Mouse (Mus musculus): ENCODE measurements at regions not wholly inside any gene's neighbourhood (a gene's known extent, or its start where the extent isn't known, plus 50 kb on each side); places are given as distances from the start of the nearest gene placed in this dataset.

DNA sequence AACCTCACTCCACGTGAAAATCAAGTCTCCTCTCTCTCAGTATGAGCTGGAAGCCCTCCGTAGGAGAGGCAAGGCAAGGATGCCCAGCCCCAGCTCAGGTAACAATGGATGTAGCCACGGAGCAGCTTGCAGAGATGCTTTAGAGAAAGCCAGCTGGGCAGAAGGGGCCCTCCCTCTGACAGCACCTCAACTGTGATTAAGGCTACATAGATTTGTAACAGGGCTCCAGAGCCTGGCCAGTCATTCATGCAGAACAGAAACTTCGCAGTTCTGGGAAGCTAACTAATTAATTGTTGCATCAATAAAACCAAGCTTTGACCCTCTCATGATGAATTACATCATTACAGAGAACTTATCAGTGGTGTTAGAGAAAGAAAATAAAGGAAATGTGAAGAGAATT, 480.8 kb downstream of the Grin2a start:
- TF ChIP-seq CTCF (conservative IDR thresholded peaks at IDR 0.05; ENCODE audit: insufficient read depth, insufficient read length, low read depth, low read length) (no peak), POLR2A (IDR thresholded peaks at IDR 0.05; ENCODE audit: low read depth, low read length) (no peak)

Measured in kidney, adult 2 months (tissue).